Mouse (Mus musculus): ENCODE results near the gene Mup19.
"Not testable (repeated sequence)": the region's sequence is repeated elsewhere in the genome, so short reads cannot be mapped to it uniquely, and the experiment has no call there.

Mup19 gene

DNA sequence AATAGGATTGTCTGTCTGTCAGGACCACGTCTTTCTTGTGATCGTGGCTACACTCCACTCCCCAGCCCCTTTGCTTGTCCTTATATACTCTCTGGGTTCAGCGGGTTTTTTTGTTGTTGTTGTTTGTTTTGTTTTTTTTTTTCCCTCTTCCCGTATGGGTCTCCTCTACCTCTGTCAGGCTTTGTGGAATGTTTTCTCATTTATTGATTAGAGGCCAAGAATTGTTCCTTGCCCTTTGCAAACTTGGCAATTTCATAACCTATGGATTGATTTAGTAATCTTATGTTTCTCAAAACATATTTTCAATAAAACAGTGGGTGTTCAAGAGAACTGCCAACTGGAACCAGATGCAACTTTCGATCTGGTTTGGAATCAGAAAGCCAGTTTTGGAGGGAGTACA lies at the start of gene Mup19:
Mup19 (minus strand) TSS at position 101 of the 400 bp plus-strand sequence.
- DNase-seq (ENCODE audit: low spot score), result not testable (repeated sequence)

DNA sequence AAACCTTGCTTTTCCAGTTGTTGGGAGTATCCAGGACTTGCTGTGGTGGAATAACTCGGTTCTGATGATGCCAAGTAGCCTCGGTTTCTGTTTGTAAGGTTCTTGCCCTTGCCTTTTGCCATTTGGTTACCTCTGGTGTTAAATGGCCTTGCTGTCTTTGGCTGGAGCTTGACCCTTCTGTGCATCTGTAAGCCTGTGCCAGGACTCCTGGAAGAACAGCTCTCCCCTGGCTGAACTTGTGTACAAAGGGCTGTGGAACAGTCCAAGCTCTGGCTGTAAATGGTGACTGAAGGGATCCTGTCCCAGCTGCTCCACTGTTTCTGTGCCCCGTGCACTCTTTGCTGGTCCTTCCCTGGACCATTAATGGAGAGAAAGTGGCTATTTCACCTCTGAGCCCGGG lies 47.1 kb upstream of the Mup19 start:
- no peak for DNase-seq (ENCODE audit: low spot score)

DNA sequence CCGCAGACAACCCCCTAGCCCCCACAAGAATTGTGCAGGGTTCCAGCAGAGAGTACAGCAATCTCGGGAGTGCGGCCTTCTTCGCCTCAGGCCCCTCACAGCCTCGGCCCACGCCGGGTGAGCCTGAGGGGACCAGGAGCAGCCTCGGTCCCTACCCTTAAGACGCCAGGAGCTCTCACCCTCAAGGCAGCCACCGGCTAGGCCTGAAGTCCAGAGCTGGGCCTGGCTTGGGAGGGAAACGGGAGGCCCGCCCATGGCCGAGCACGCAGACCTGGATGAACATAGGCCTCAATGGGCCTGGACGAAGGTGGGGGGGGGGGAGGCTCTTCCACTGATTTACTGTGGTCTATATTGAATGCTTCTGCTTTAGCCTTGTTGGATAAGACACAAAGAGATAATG lies 41.1 kb upstream of the Mup19 start:
- DNase-seq (ENCODE audit: low spot score), result no peak

DNA sequence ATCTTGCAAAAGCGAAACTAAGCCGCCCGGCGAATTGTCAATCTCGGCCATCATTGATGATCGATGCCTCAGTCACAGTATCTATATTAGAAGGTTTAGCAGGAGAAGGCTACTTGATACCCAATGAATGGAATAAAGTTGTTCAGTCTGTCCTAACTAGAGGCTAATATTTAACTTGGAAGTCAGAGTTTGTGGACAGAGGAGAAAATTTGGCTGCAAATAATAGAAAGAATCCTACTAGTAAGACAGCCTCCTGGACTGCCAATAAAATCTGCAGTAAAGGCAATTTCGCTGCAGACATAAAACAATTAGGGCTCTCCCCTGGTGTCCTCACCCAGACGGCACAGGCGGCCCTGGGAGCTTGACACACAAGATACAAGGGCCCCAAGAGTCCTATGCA lies 40.5 kb upstream of the Mup19 start:
- not testable (repeated sequence) for DNase-seq (ENCODE audit: low spot score)

DNA sequence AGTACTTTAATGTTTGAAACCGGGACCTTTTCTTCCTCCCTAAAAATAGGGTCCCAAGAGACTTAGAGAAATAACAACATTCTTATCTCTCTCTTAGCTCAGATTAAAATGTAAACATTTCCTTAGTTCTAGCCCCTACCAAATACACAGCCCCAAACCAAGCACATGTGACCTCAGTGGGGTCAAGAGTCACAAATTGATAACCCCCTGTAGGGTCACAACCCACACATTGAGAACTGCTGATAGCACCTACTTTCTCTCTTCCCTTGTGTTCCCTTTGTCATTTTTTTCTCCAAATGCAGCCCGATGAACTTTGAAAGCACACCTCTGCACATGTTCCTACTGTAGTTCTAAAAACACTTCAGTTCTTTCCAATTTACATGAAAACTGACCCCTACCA lies 33.5 kb upstream of the Mup19 start:
- DNase-seq (ENCODE audit: low spot score), result no peak

DNA sequence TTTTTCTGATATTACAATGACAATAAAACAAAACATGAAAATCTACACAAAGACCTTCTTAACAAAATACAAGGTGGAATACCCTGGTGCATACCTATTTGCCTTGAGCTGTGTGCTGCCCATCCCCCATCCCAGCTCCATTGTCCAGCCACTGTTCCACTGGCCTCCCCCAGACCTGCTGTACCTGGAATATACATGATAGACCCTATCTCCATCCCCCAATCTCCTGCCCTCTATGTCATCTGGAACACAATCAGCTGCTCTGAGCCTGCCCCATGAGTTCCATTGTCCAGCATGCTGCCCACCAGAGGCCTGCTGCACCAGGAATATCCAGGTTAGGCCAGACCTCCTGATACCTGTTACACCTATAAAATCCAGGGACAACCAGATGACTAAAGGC lies 31.4 kb upstream of the Mup19 start:
- DNase-seq (ENCODE audit: low spot score), result no peak

DNA sequence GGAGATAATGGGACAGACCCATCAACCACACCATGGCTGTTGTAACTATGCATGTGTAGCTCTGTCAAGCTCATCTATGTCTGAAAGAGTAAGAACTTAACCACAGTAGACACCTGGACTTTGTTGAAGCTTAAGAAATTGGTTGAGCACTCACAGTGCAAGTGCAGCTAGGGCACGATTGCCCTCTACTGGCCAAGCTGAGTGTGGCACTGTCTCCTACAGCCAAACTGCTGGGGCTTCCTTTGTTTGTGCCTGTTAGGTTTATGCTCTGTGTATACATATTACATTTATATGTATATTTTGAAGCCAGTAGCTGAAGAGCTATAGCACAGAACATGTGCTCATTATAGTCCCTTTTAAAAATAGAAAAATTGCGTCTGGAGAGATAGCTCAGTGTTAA lies 29.1 kb upstream of the Mup19 start:
- not testable (repeated sequence) for DNase-seq (ENCODE audit: low spot score)

DNA sequence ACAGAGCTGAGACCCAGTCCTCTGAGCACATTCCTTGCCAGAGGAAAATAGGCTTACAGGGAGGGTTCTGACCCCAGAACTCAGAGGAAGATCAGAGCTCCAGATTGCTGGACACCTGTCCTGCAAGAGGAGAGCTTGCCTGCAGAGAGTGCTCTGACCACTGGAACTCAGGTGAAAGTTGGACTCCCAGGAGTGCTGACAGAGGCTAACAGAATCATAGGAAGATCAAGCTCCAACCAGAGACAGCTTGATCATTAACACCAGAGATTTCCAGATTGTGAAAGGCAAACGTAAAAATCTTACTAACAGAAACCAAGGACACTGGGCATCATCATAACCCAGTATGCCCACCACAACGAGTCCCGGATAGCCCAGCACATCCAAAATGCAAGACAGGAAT lies 26.9 kb upstream of the Mup19 start:
- DNase-seq (ENCODE audit: low spot score), result not testable (repeated sequence)

DNA sequence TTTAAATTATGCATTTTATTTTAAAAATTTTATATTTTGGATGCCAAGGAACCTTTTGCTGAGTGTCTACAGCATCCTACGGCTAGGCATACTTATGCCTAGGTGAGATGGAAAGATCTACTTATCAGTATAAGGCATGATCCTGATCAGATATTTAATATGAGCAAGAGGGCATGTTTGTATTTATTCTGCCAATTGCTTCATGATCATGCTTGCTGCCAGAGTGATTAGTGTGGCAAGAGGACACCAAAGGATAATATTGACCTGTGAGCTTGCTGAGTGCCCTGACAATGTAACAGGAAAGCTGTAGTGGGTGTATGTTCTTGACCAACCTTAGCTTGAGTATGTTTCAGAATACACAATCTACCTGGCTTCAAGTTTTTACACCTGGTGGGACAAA lies 7.6 kb upstream of the Mup19 start:
- not testable (repeated sequence) for DNase-seq (ENCODE audit: low spot score)

DNA sequence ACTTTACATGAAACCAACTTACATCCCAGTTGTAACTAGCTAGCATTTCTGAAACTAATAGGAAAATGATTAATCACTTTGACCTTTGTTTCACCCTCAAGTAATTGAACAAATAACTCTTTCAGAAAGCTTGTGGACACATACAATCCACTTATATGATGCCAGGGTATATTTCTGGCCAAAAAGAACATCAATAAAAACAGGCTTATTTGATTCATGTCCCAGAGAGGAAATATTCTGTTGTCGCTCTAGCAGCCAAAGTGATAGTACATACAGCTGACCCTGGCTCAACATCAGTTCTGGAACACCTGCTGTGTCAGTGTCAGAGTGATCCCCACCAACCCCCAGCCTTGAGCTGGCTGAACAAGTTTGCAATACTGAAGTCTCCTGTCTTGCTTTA lies 2.2 kb upstream of the Mup19 start:
- not testable (repeated sequence) for DNase-seq (ENCODE audit: low spot score)
